Comparison of ENCODE assay signal across 18 mouse cellular contexts in the genomic region with DNA sequence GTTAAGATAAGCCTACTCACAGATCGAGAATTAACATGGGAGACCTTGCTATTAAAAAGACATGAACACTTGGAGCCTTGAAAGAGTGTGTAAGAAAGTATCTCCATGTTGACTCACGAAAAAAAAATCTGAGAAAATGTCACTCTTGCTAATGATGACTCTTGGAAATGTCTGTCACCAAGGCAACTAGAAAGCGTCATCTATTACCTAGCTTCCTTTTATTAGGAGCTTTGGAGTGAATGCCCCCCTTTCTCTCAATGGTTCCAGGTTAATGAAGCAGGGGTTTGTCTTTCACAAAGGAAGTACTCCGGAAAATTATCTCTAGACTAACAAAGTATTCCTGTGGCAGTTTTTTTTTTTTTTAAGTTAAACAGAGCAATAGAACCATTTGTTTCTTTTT. TPM values are rescaled to one million over a fixed set of nuclear protein-coding genes. Genes with fewer than 3 reads are reported as not detected.
"Had no signal": no experiment of that assay in that cellular context is flagged by ENCODE, and none has a peak within 500 bp of the region (broad histone marks: within the 10 kb centered on the region; RNA-seq: fewer than 3 reads in every experiment).

No protein-coding gene starts in this region.

- H3K9me3 ChIP-seq: limb, embryonic 15.5 days; liver, embryonic 12.5 days; lung, embryonic 15.5 days; midbrain, embryonic 12.5 days; neural tube, embryonic 13.5 days had no signal

- H3K36me3 ChIP-seq: limb, embryonic 15.5 days; liver, embryonic 12.5 days; lung, embryonic 15.5 days; midbrain, embryonic 12.5 days; neural tube, embryonic 13.5 days had no signal

- H3K27ac ChIP-seq: layer of hippocampus, adult 2 months; limb, embryonic 15.5 days; liver, embryonic 12.5 days; lung, embryonic 15.5 days; midbrain, embryonic 12.5 days; neural tube, embryonic 13.5 days; stomach, postnatal 0 days had no signal

- H3K4me1 ChIP-seq: limb, embryonic 15.5 days; liver, embryonic 12.5 days; lung, embryonic 15.5 days had no signal

- H3K4me3 ChIP-seq: layer of hippocampus, adult 2 months; limb, embryonic 15.5 days; liver, embryonic 12.5 days; lung, embryonic 15.5 days; midbrain, embryonic 12.5 days; neural tube, embryonic 13.5 days had no signal

- H3K4me2 ChIP-seq: limb, embryonic 15.5 days; liver, embryonic 12.5 days; lung, embryonic 15.5 days; midbrain, embryonic 12.5 days; neural tube, embryonic 13.5 days had no signal

- DNase-seq: kidney, adult 18-20 months; kidney, postnatal 10 days; kidney, postnatal 4 days; left cerebral cortex, postnatal 4 days; lung, postnatal 14 days; right cerebral cortex, adult 18-20 months; right cerebral cortex, postnatal 25 days; thymus, postnatal 4 days had no signal

- H3K9ac ChIP-seq: limb, embryonic 15.5 days; liver, embryonic 12.5 days; lung, embryonic 15.5 days; midbrain, embryonic 12.5 days; neural tube, embryonic 13.5 days had no signal

- ATAC-seq: liver, embryonic 12.5 days had no signal

- H3K27me3 ChIP-seq: limb, embryonic 15.5 days; liver, embryonic 12.5 days; lung, embryonic 15.5 days; midbrain, embryonic 12.5 days; neural tube, embryonic 13.5 days had no signal

RNA-seq across cellular contexts. Expression of a gene that starts 32.0 kb away (rescaled TPM):
- polyA plus RNA-seq: limb, embryonic 15.5 days; lung, embryonic 15.5 days; midbrain, embryonic 12.5 days; neural tube, embryonic 13.5 days had no signal

RNA-seq across cellular contexts. Expression of a gene that starts 34.3 kb away (rescaled TPM):
- polyA plus RNA-seq: kidney, embryonic 14.5 days; limb, embryonic 15.5 days; liver, embryonic 12.5 days; liver, embryonic 16.5 days; lung, embryonic 15.5 days; midbrain, embryonic 12.5 days; neural tube, embryonic 13.5 days; small intestine, adult 2 months; stomach, postnatal 0 days had no signal
